Mouse (Mus musculus) myocyte (in vitro differentiated cells): Measurements from ENCODE around the gene Otud7b.

Experiments used
- E2F4 ChIP-seq: IDR thresholded peaks from one replicate; pipeline ENCODE4 v1.6.1; 2011; ENCODE audit warnings: mild to moderate bottlenecking, control low read depth, moderate library complexity; ENCODE audit not compliant: insufficient read depth
- MAX ChIP-seq: IDR thresholded peaks from one replicate; pipeline ENCODE4 v1.6.1; 2011; ENCODE audit warnings: low read depth, mild to moderate bottlenecking, control low read depth
- MYOD1 ChIP-seq, 3 experiments: IDR thresholded peaks; one replicate each; pipeline ENCODE4 v1.6.1; 2011; ENCODE audit warnings: control low read depth in 2 of 3, low read depth in 2 of 3, mild to moderate bottlenecking in 2 of 3, moderate library complexity in 1 of 3; ENCODE audit not compliant: insufficient read length in 2 of 3, control insufficient read depth in 1 of 3
- MYOG ChIP-seq, 3 experiments: IDR thresholded peaks; one replicate each; pipeline ENCODE4 v1.6.1; 2011; ENCODE audit warnings: control low read depth in 2 of 3, low read depth in 2 of 3, mild to moderate bottlenecking in 2 of 3; ENCODE audit not compliant: insufficient read length in 2 of 3, control insufficient read depth in 1 of 3, insufficient read depth in 1 of 3
- POLR2A ChIP-seq: IDR thresholded peaks from one replicate; pipeline ENCODE4 v1.6.1; 2011; ENCODE audit warnings: low read depth, mild to moderate bottlenecking, control low read depth, moderate library complexity; ENCODE audit not compliant: insufficient read length
- POLR2AphosphoS2 ChIP-seq: IDR thresholded peaks from one replicate; pipeline ENCODE4 v1.6.1; 2011; ENCODE audit warnings: low read depth, control low read depth; ENCODE audit not compliant: insufficient read length
- SRF ChIP-seq: IDR thresholded peaks from one replicate; pipeline ENCODE4 v1.6.1; 2011; ENCODE audit warnings: low read depth; ENCODE audit not compliant: control insufficient read depth, insufficient read length
- TCF12 ChIP-seq: IDR thresholded peaks from one replicate; pipeline ENCODE4 v1.6.1; 2011; ENCODE audit warnings: mild to moderate bottlenecking, control low read depth; ENCODE audit not compliant: poor library complexity, insufficient read depth, severe bottlenecking
- TCF3 ChIP-seq: IDR thresholded peaks from one replicate; pipeline ENCODE4 v1.6.1; 2011; ENCODE audit warnings: low read depth, control low read depth; ENCODE audit not compliant: insufficient read length
- USF1 ChIP-seq: IDR thresholded peaks from one replicate; pipeline ENCODE4 v1.6.1; 2011; ENCODE audit warnings: low read depth, mild to moderate bottlenecking, control low read depth, moderate library complexity

DNA sequence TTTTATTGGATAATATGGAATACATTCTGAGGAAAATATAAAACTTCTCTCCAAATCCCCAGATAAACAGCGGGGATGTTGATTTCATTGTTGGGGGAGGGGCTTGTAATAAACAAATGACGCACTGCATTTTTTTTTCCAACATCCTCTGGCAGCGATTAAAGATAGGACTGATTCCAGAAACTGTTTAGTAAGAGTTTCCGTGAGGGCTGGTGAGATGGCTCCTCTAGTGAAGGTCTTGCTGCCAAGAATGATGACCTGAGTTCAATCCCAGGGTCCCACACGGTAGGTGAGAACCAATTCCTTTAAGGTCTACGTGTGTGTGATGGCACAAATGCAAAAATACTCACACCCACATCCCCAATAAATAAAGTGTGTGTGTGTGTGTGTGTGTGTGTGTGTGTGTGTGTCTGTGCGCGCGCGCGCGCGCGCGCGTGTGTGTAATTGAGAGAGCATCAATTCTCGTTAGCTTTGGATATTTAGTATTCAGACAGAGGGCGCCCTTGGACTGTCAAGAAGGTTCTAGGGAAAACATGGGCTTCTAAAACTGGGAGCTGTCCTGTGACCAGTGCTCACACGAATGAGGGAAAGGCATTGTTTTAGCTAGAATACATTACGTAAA, 38.5 kb upstream of the Otud7b start:
- TF ChIP-seq USF1 (no peak), POLR2A (no peak), E2F4 (no peak), MAX (no peak), TCF3 (no peak), MYOD1 (IDR thresholded peaks at IDR 0.05; ENCODE audit: control insufficient read depth in 1 of 3, insufficient read length in 2 of 3, low read depth in 2 of 3) (no peak), TCF12 (no peak), POLR2AphosphoS2 (no peak), SRF (no peak), MYOG (IDR thresholded peaks at IDR 0.05; ENCODE audit: control insufficient read depth in 1 of 3, insufficient read depth in 1 of 3, insufficient read length in 2 of 3, low read depth in 2 of 3) (no peak)
